Mouse (Mus musculus) 3T3-L1 (cell line): ENCODE data around the gene Skap1.

ENCODE experiments used
- DNase-seq: peaks from one replicate; pipeline ENCODE4 v3.0.0-alpha.2; 2015; ENCODE audit warnings: low read depth, low spot score

Gene Skap1

DNA sequence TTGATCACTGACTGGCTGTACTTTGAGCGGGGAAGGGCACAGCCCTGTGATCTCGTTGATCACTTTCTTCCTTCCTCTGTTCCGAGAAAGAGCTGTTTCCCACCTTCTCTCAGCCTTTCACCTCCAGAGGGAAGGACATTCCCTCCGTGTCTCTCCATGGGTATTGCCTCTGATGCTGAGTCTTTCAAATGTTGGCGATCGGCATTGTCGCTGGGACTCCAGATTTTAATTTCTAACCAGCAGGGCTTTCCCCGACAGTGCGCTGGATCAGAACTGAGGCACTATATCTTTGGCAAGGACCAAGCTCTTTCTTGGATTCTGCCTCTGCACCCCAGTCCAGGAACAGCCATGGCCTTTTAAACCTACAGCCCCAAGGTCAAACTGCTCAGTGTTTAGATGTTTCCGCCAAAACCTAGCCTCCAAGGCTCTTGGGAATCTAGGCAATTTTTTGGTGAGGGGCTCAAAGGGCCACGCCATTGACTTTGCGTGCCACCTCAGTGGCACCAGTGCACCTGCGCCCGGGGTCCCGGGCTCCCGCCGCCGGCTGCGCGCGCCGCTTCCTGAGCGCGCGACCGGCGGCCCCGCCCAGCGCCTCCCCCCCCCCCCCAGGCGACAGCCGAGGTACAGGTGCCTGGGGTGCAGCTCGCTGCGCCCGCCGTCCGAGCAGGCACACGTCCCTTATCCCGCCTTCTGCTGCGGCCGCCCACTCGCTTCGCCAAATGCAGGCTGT, at the start of gene Skap1:
Gene Skap1 (plus strand): TSS at position 608 of the 730 bp plus-strand sequence.
- DNase-seq = no peak

GRCm38 (mm10) chr11:96421074-96421473, 43.3 kb upstream of the Skap1 start:
- DNase-seq = no peak

DNA sequence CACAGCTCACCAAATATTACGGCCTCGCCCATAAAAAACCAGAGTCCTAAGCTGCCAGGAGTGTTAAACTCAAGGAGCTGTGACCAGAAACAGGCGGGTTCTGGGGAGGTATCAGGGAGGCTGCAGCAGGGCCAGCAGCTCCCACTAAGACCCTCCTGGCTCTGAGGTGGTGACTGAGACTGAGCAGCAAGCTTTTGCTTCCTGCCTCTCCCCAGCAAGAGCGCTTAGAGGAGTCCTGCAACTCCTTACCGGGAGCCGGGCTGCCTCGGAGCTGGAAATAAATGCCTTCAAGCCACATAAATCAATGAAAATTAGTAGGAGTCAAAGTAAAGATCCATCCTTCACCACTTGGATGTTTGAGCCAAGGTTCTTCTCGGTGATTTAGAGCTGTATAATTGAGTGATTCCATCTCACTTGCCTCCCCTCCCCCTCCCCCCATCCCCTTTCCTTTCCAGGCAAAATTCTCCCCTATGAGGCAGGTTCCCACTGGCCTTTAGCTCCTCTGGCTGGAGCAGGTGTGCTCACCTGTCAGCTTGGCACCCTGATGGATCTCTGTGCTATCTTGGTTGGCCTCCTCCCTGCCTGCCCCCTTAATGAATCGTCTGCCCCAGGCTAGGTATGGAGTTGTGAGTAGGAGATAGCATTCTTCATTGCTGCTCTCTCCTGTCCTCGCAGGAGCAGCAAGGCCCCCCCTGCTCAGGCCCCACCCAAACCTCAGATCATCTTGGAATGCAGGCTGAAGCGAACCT, 42.7 kb upstream of the Skap1 start:
- no peak for DNase-seq

- no peak for DNase-seq
Measured at GRCm38 (mm10) chr11:96425193-96425592, 39.2 kb upstream of the Skap1 start.

DNA sequence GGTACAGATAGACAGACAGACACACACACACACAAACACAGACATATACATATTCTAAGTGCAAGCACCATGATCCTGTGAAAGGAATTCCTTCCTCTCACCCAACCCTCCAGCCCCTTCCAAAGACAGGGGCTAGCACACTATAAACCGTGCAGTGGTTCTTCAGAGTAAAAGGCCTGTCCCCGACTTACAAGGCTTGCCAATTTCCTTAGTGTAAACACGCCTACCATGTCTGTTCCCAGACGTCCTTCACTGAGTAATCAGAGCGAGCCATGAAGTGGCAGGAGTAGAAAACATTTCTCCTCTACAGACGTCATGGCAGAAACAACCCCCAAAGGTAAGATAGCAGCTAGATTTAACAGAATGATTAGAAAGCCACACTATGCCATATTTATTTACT, 38.2 kb upstream of the Skap1 start:
- DNase-seq = no peak

DNA sequence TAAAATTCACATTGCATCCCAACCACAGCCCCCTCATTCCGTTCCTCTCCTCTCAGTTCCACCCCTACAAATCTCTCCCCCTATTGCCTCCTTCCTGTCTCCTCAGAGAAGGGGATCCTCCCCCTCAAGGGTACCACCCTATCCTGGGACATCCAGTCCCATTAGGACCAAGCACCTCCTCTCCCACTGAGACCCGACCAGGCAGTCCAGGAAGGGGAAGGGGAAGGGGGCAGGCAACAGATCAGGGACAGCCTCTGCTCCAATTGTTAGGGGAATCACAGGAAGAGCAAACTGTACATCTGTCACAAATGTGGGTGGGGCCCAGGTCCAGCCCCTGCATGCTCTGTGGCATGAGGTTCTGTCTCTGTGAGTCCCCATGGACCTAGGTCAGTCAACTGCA, 37.6 kb upstream of the Skap1 start:
- DNase-seq = no peak

DNA sequence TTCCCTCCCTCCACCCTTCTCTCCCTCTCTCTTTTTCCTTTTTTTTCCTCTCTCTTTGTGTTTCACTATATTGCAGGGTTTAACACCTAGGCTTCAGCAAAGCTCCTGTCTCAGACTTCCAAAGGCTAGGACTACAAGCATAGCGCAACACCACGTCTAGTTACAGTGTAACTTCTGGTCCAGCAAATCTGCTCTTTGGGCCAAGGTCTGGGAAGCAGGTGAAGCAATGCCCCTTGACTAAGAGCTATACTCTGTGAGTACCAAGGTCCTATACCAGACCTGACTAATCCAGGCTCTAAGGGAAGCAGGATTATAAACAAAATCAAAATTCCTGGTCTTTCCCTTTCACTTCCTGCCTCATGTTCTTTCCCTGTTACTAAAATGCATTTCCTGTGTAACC, 35.3 kb upstream of the Skap1 start:
- DNase-seq = no peak

GRCm38 (mm10) chr11:96429891-96430290, 34.5 kb upstream of the Skap1 start:
- DNase-seq = peak; percentile 40

- DNase-seq = no peak
Measured at GRCm38 (mm10) chr11:96431871-96432270, 32.5 kb upstream of the Skap1 start.

DNA sequence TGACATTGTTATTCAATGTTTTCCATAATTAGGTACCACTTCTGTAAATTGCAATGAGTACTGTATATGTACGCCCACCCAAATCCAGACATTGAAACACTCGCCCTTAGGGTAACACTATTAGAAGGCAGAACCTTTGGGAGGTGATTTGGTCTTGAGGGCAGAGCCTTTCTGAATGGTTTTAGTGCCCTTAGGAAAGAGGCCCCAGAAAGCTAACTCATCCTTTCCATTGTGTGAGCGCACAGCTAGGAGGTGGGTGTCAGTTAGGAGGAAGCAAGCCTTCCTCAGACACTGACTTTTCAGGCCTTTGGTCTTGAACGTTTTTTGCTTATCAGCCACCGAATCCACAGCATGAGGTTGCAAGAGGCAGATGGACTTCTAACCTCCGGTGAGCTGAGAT, 29.5 kb upstream of the Skap1 start:
- no peak for DNase-seq

- peak; percentile 9 for DNase-seq
Measured at GRCm38 (mm10) chr11:96436525-96436924, 27.9 kb upstream of the Skap1 start.

DNA sequence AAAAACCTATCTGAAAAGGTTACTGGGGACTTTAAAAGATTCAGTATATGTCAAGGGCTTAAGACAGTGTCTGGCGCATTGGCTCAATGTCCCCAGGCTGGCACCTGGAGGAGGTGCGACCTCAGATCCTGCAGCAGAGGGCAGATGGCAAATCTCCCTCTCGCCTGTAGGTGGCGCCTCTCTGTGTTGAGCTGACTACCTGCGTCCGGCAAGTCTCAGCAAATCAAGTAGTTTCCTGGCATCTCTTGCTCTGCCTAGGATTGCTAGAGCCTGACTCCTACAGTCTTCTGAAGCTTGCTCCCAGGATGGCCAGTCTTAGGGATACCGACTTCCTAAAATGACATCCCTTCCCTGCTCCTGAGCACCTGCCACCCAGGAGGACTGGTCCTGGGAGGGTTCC, 25.6 kb upstream of the Skap1 start:
- peak; percentile 48 for DNase-seq

GRCm38 (mm10) chr11:96441546-96442185, 22.7 kb upstream of the Skap1 start:
- DNase-seq = no peak

DNA sequence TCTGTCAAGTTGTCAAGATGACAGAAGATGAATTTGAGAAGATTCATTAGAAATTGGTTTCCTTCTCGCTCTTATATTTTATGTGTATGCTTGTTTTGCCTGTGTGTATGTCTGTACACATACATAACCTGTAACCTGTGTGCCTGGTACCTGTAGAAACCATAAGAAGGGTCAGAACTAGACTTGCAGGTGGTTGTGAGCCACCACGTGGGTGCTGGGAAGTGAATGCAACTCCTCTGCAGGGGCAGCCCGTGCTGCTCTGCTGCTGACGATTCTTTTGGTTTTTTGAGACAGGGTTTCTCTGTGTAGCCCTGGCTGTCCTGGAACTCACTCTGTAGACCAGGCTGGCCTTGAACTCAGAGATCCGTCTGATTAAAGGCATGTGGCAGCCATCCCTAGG, 21.9 kb upstream of the Skap1 start:
- no peak for DNase-seq

- DNase-seq = no peak
Measured at GRCm38 (mm10) chr11:96447931-96448330, 16.5 kb upstream of the Skap1 start.

DNA sequence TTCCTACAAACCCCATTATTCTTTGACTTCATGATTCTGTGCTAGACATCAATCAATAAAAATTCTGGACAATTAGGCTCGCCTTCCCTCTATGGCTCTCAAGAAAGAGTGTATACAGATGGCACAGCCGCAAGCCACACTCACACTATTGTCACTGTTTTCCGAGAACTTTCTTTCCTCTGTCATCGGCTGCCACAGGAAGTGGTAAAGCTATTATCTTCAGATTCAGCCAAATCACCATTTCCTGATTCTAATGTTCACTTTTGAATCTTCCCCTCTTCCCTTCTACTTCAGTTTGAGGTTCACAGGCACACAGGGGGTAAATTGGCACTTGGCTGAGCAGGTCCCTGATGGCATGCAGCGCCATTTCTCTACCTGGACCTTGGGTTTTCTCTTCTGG, 9.3 kb upstream of the Skap1 start:
- no peak for DNase-seq

DNA sequence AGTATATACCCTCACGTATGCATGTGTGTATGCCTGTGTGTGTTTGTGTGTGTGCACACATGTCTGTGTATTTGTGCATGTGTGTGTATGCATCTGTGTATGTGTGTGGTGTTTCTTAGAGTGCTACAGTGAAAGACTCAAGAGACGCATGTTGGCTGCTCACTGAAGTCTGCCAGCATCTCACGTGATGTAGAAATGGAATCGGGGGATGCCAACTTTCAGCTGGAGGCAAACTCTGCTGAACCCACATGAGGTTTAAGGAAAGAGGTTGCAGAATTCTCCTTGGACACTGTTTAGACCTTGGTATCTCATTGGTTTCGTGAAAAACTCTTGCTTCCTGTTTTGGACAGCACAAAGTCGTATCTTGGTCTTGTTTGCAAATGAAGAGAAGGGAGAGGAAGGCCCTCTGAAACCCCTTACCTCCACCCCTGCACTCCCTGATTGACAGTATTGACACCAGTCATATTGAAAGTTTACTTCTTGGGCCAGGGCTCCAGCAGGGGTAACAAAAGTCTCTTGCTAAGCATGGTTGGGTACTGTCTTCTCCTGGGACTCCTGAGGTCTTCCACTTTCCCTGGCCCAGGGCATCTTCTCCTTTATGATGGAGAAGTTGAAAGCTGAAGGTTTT, 8.6 kb upstream of the Skap1 start:
- DNase-seq = no peak

GRCm38 (mm10) chr11:96456508-96457305, 7.7 kb upstream of the Skap1 start:
- no peak for DNase-seq

GRCm38 (mm10) chr11:96461766-96462165, 2.6 kb upstream of the Skap1 start:
- no peak for DNase-seq

DNA sequence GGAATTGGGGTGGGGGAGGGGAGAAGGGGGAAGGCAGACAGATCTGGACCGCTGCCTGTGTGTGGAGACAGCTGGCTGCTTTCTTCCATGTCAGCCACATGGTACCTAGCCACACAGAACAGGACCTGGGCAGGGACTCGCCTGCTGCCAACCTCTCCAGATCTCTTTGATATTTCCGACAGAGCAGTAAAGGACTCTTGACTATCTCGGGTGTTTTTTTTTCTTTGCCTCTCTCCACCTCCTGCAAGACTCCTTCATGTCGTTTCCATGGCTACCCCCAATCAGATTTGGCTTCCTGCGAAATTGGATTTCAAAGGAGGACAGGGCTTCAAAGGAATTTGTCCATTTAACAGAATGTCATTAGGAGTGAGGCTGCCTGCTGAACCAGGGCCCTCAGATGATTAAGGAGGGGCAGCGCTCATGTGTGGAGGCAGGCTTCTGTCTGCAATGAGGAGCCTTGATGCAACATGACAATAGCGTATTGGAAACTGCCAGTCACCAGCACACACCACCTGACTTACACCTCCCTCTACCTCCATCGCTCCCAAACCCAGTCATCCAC, 2.1 kb upstream of the Skap1 start:
- no peak for DNase-seq

DNA sequence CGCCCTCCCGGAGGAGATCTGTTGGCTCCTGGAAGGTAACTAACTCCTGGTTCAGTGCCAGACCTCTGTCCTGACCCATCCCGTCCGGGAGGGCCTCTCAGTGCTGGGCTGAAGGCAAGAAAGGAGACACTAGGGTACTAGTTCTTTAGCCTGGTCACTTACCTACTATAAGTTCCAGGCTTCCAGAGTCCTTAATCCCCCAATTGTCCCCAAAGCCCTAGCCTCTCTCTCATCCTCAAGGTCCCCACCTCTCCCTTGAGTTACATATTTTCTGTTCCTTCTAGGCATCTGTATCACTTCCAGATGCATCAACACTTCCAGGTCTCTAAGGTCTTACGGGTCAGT, 295 bp downstream of the Skap1 start:
- DNase-seq = no peak
